Mouse (Mus musculus) brain, embryonic 14.5 days (tissue): Measurements from ENCODE around the gene Lpar1. TPM values are rescaled to one million over a fixed set of nuclear protein-coding genes. Genes with fewer than 3 reads are reported as not detected.

Experiments
- DNase-seq: peaks from one replicate; pipeline ENCODE4 v3.0.0-alpha.2; 2011; ENCODE audit warnings: low read depth
- CTCF ChIP-seq: fragments of 200-500 bp; IDR thresholded peaks from 2 replicates; pipeline ENCODE4 v1.5.1; 2012; ENCODE audit warnings: inconsistent platforms, mild to moderate bottlenecking, moderate library complexity, borderline replicate concordance; ENCODE audit not compliant: insufficient read depth, insufficient read length; ENCODE audit errors: extremely low read depth
- POLR2A ChIP-seq: fragments of 200-500 bp; IDR thresholded peaks from 2 replicates; pipeline ENCODE4 v1.6.1; 2012; ENCODE audit warnings: mild to moderate bottlenecking, inconsistent platforms, borderline replicate concordance; ENCODE audit not compliant: poor library complexity, insufficient read depth, insufficient read length, severe bottlenecking; ENCODE audit errors: extremely low read depth
- polyA plus RNA-seq: library from polyadenylated mRNA; depleted of rRNA; stranded (reverse); fragments of >200 nt; gene quantifications from 2 replicates; pipeline ENCODE4 v1.2.3, GENCODE M21; 2012

Gene Lpar1
- polyA plus RNA-seq, 1 experiment = 11.9 TPM

DNA sequence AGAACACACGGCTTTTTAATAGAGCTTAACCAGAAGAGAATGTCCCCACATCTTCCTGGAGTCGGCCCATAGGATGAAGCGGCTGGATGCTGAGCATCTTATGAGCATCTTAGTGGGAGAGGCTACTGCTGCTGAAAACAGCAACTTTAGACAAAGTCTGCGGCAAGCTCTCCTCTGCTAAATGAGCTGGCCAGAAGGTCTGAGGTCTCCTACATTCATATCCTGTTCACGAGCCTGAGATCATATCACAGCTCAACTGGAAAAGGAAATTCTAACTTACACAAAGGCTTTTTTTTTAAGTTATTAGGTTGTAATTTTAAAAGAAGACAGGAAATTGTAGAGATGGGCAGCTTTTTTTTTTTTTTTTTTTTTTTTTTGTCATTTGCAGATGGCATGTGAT lies 33.2 kb downstream of the Lpar1 start:
- DNase-seq = no peak
- TF ChIP-seq CTCF (no peak), POLR2A (no peak)

- no peak for DNase-seq
- TF ChIP-seq CTCF (no peak), POLR2A (no peak)
Measured at GRCm38 (mm10) chr4:58519891-58520290, 33.8 kb downstream of the Lpar1 start.

DNA sequence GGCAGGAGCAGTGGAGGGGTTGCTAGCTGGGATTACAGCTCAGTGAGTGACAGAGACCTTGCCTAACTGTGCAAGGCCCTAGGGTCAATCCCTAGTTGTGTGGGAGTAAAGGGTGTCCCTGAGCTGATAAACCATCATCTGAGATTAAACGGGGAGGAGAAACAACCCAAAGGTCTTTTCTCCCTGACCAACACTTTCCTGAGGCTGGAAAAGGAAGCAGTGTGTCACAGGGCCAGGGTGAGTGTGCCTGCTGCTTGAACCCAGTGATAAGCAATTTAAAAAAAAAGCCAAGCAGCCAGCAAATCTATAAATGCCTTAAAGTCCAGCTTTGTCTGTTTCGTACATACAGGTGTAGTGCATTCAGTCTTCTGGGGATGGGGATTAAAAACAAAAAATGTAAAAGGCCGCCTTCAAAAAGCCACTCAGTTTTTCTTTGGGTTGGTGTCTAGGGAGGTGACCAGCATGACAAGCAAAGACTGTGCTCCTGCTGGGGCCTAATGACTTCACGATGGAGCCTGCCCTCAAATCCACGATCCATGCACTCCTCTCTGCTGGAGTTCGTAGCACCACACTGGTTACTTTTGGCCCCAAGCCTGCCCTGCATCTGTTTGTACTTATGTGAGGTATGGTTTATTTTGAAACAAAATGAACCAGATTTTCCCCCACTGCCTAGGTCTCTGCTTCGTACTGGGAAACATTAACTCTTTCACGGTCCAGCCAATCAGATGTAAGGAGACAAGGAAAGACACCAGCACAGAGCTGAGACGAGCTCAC lies 35.3 kb downstream of the Lpar1 start:
- TF ChIP-seq CTCF (no peak), POLR2A (no peak)
- DNase-seq = peak; percentile 41

DNA sequence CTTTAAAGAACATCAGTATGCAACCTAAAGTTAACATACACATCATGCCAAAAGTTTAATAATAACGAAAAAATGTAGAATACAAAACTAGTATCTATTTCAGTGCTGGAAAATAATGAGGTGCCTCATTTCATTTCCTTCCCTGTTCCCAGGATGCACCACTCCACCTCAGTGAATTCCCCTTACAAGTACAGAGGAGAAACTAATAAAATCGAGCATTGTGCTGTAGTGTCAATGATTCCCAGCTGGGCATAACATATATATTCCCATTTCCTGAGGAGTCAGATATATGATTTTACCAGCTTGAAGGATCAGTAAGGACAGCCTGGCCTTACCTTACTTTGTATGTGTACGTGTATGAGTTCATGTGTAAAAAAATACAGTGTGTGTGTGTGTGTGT lies 36.9 kb downstream of the Lpar1 start:
- TF ChIP-seq CTCF (no peak), POLR2A (no peak)

GRCm38 (mm10) chr4:58516221-58516620 lies 37.5 kb downstream of the Lpar1 start:
- TF ChIP-seq POLR2A (no peak), CTCF (no peak)
- DNase-seq = no peak

More for the DNA sequence above, 36.9 kb downstream of the Lpar1 start:
- DNase-seq = no peak

DNA sequence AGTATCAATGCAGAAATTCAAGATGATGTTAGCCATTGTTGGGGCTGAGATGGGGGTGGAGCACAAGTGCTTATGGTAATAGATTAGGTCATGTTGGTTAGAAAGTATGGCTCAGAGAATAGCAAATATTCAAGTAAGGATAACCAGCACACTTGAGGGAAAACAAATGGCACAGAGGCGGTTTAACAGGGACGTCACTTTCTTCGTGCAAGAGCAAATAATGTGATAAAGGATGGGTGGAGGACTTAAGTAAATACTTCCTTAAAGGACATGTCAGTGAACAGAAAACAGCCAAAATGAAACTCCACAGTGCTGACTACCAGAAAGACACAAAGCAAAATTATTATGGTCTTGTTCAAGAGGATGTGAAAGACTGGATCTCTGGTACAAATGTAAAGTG lies 42.1 kb downstream of the Lpar1 start:
- TF ChIP-seq CTCF (no peak), POLR2A (no peak)
- no peak for DNase-seq

GRCm38 (mm10) chr4:58508833-58509232 lies 44.9 kb downstream of the Lpar1 start:
- no peak for TF ChIP-seq POLR2A
- TF ChIP-seq CTCF = no peak
- peak; percentile 95 for DNase-seq

GRCm38 (mm10) chr4:58507536-58507935 lies 46.2 kb downstream of the Lpar1 start:
- no peak for DNase-seq
- TF ChIP-seq POLR2A (no peak), CTCF (no peak)

DNA sequence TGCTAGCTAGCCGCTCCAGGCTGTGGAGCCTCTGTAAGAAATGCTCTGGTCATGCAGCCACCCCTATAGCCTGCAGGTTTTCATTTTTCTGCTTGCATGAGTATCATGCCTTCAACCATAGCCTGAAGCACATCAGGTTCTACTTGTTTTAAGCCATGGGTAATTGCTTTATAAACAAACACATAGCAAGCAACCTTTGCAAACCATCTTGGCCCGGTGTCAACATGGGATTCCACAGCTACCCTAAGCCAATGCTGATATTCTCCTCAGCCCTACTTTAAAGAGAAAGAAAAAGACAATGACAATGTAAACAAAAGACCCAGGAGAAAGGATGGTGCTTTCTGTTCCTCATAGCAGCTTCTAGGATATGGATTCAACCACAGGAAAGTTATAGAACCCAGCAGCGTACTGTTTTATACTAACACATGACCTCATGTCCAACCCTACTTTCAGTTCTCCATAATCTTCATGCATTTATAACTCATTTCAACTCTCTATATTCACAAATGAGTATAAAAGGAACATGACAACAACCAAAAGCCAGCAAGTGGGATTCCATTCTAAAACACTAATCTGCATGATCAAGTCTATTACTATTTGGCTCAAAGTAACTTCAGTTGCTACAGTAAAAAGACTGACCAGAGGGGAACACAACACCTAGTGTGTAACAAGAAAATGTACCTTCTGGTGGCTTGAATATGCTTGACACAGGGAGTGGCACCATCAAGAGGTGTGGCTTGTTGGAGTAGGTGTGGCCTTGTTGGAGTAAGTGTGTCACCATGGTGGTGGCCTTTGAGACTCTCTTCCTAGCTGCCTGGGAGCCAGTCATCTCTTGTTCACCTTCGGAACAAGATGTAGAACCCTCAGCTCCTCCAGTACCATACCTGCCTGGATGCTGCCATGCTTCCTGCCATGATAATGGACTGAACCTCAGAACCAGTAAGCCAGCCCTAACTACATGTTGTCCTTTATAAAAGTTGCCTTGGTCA lies 46.9 kb downstream of the Lpar1 start:
- TF ChIP-seq CTCF (no peak), POLR2A (no peak)
- no peak for DNase-seq

- TF ChIP-seq POLR2A (no peak), CTCF (no peak)
- no peak for DNase-seq
Measured at GRCm38 (mm10) chr4:58504250-58504649, 49.4 kb downstream of the Lpar1 start.
